In genomic region chr2:68171306-68171705, GRCm38 (mm10) we compare ENCODE assay signal across 30 mouse cellular contexts.
DNase-seq lines count a peak whose midpoint lies in the region; ATAC-seq and TF ChIP-seq lines count a peak whose summit lies in the region.
"Had no signal": no experiment of that assay in that cellular context is flagged by ENCODE, and none has a peak within 500 bp of the region (broad histone marks: within the 10 kb centered on the region; RNA-seq: fewer than 3 reads in every experiment).

No protein-coding gene starts in this region.

- no peaks in the 10 kb centered on the region for H3K4me1 ChIP-seq in liver, postnatal 0 days (ENCODE audit: insufficient read depth)
- H3K4me1 ChIP-seq in liver, embryonic 12.5 days: no peaks in the 10 kb centered on the region
- H3K4me1 ChIP-seq: embryonic facial prominence, embryonic 15.5 days; forebrain, embryonic 12.5 days; hindbrain, embryonic 15.5 days; liver, embryonic 15.5 days; midbrain, embryonic 13.5 days had no signal

- H3K27ac ChIP-seq in liver, postnatal 0 days (ENCODE audit: low read depth): no peak overlapping the region
- no peak overlapping the region for H3K27ac ChIP-seq in liver, embryonic 12.5 days
- H3K27ac ChIP-seq: embryonic facial prominence, embryonic 10.5 days; embryonic facial prominence, embryonic 15.5 days; forebrain, embryonic 12.5 days; heart, embryonic 13.5 days; hindbrain, embryonic 10.5 days; hindbrain, embryonic 15.5 days; layer of hippocampus, adult 2 months; left cerebral cortex, adult 2 months; liver, embryonic 15.5 days; macrophage; midbrain, embryonic 13.5 days; neural tube, embryonic 15.5 days had no signal

- no peak for TF ChIP-seq EP300 in liver, postnatal 0 days (IDR thresholded peaks at IDR 0.05; ENCODE audit: low read depth)

- no peaks in the 10 kb centered on the region for H3K36me3 ChIP-seq in liver, postnatal 0 days (replicated peaks; ENCODE audit: insufficient read depth, low read length)
- no peaks in the 10 kb centered on the region for H3K36me3 ChIP-seq in liver, embryonic 12.5 days
- H3K36me3 ChIP-seq: embryonic facial prominence, embryonic 10.5 days; embryonic facial prominence, embryonic 15.5 days; forebrain, embryonic 12.5 days; heart, embryonic 13.5 days; hindbrain, embryonic 10.5 days; hindbrain, embryonic 15.5 days; liver, embryonic 15.5 days; midbrain, embryonic 13.5 days; neural tube, embryonic 15.5 days had no signal

- no peaks in the 10 kb centered on the region for H3K9me3 ChIP-seq in liver, postnatal 0 days (ENCODE audit: low read length)
- H3K9me3 ChIP-seq in liver, embryonic 12.5 days (replicated peaks): no peaks in the 10 kb centered on the region
- H3K9me3 ChIP-seq: embryonic facial prominence, embryonic 10.5 days; embryonic facial prominence, embryonic 15.5 days; forebrain, embryonic 12.5 days; heart, embryonic 13.5 days; hindbrain, embryonic 10.5 days; hindbrain, embryonic 15.5 days; liver, embryonic 15.5 days; midbrain, embryonic 13.5 days; neural tube, embryonic 15.5 days had no signal

- no peak for ATAC-seq in liver, postnatal 0 days
- ATAC-seq in liver, embryonic 12.5 days: no peak
- ATAC-seq: forebrain, postnatal 0 days; inflammation-experienced regulatory T-cells, adult 6 months; midbrain, embryonic 13.5 days had no signal

- no peak overlapping the region for H3K4me3 ChIP-seq in liver, postnatal 0 days (ENCODE audit: low read depth, low read length)
- H3K4me3 ChIP-seq in liver, embryonic 12.5 days: no peak overlapping the region
- H3K4me3 ChIP-seq: embryonic facial prominence, embryonic 10.5 days; embryonic facial prominence, embryonic 15.5 days; forebrain, embryonic 12.5 days; heart, embryonic 13.5 days; hindbrain, embryonic 10.5 days; hindbrain, embryonic 15.5 days; layer of hippocampus, adult 2 months; left cerebral cortex, adult 2 months; liver, embryonic 15.5 days; midbrain, embryonic 13.5 days; neural tube, embryonic 15.5 days had no signal

- no peaks in the 10 kb centered on the region for H3K27me3 ChIP-seq in liver, postnatal 0 days (ENCODE audit: insufficient read depth, low read length)
- no peaks in the 10 kb centered on the region for H3K27me3 ChIP-seq in liver, embryonic 12.5 days (replicated peaks)
- H3K27me3 ChIP-seq: embryonic facial prominence, embryonic 15.5 days; forebrain, embryonic 12.5 days; heart, embryonic 13.5 days; hindbrain, embryonic 15.5 days; liver, embryonic 15.5 days; midbrain, embryonic 13.5 days; neural tube, embryonic 15.5 days had no signal

- WGBS in liver, postnatal 0 days (ENCODE audit: insufficient replicate concordance): 53% methylated on average over 10 of the region's 10 CpGs
- WGBS in liver, embryonic 12.5 days (ENCODE audit: insufficient replicate concordance): 73% methylated on average over 10 of the region's 10 CpGs

- TF ChIP-seq CTCF in liver, postnatal 0 days (IDR thresholded peaks at IDR 0.05; ENCODE audit: low read depth): no peak

- no peak overlapping the region for H3K9ac ChIP-seq in liver, postnatal 0 days (replicated peaks)
- no peak overlapping the region for H3K9ac ChIP-seq in liver, embryonic 12.5 days
- H3K9ac ChIP-seq: embryonic facial prominence, embryonic 15.5 days; forebrain, embryonic 12.5 days; forebrain, postnatal 0 days; heart, embryonic 13.5 days; hindbrain, embryonic 15.5 days; liver, embryonic 15.5 days; midbrain, embryonic 13.5 days; neural tube, embryonic 15.5 days had no signal

- DNase-seq in liver, postnatal 0 days: peak; percentile 20
- DNase-seq in retina, postnatal 1 day: peak; percentile 80
- no peak for DNase-seq in retina, embryonic 14.5 days (ENCODE audit: low spot score)
- DNase-seq in adrenal gland, adult 8-10 months: peak; percentile 24
- DNase-seq in retina, postnatal 7 days (ENCODE audit: low read depth, low spot score): peak; percentile 13
- DNase-seq in neural tube, embryonic 10.5 days (ENCODE audit: extremely low spot score, low spot score): no peak
- no peak for DNase-seq in kidney, postnatal 4 days
- DNase-seq: B cell, adult 2 months; cerebellum, adult 18-20 months; forebrain, postnatal 0 days; gastrocnemius, postnatal 10 days; heart, postnatal 10 days; kidney, adult 11 months; kidney, postnatal 25 days; thymus, adult 2 months; thymus, postnatal 4 days had no signal

- no peak overlapping the region for H3K4me2 ChIP-seq in liver, postnatal 0 days (ENCODE audit: low read depth, low read length)
- H3K4me2 ChIP-seq in liver, embryonic 12.5 days: no peak overlapping the region
- H3K4me2 ChIP-seq: embryonic facial prominence, embryonic 15.5 days; forebrain, embryonic 12.5 days; heart, embryonic 13.5 days; hindbrain, embryonic 15.5 days; liver, embryonic 15.5 days; midbrain, embryonic 13.5 days; neural tube, embryonic 15.5 days had no signal

Comparison
In these comparisons a context has a peak if more than half of its experiments do, and no peak if none do; other contexts are left out.
1. DNase-seq: peak in liver, postnatal 0 days (single experiment), retina, postnatal 1 day (single experiment), adrenal gland, adult 8-10 months (single experiment) and retina, postnatal 7 days (single experiment); none in retina, embryonic 14.5 days (single experiment), neural tube, embryonic 10.5 days (single experiment) and kidney, postnatal 4 days (0 of 2).